8 mouse cellular contexts compared by ENCODE assay signal in the genomic region with DNA sequence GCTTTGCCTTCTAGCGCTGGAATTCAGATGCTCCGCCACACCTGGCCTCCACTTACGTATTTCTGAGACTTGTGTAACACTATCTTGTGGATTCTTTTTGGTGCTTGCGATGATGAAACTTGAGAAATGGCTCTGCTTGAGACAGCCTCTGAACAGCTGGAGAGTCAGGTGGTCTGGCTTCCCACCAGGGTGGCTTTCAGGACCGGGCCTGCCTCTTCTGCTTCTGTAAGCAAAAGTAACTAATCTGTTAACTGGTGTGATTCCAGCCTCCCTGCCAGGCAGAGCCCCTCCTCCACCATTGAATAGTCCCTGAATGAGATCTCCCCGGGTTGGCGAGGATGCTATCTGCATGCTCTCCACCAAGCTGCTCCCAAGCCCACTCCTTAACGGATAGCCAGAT.
DNase-seq lines count a peak whose midpoint lies in the region; ATAC-seq and TF ChIP-seq lines count a peak whose summit lies in the region.

No protein-coding gene starts in this region.

- H3K4me1 ChIP-seq in E14TG2a.4 (replicated peaks; ENCODE audit: low read depth, low read length), result peaks cover 92% of the 10 kb centered on the region

- DNase-seq in R1 (ENCODE audit: low read depth, low spot score) (peak; percentile 99), adipocyte (ENCODE audit: low spot score) (no peak)
- DNase-seq in gastrocnemius, postnatal 10 days, result peak; percentile 51
- peak; percentile 71 for DNase-seq in mesoderm, embryonic 11.5 days (ENCODE audit: low read depth, low spot score)
- DNase-seq in ovary, postnatal 14 days (ENCODE audit: low spot score), result no peak
- no peak for DNase-seq in layer of hippocampus, postnatal 36 days

- H3K9me3 ChIP-seq in E14TG2a.4 (ENCODE audit: low read length), result no peaks in the 10 kb centered on the region

- ATAC-seq in CD4-positive, CD25-positive, alpha-beta regulatory T cell, adult 4 months, result no peak

- TF ChIP-seq CTCF in E14TG2a.4 (conservative IDR thresholded peaks at IDR 0.05; ENCODE audit: low read length), result no peak

- H3K36me3 ChIP-seq in E14TG2a.4 (ENCODE audit: insufficient read depth, low read length), result peaks cover 56% of the 10 kb centered on the region

- H3K4me3 ChIP-seq in E14TG2a.4 (replicated peaks; ENCODE audit: low read length), result peak overlapping the region; percentile 81

- H3K27me3 ChIP-seq in E14TG2a.4 (ENCODE audit: insufficient read depth, low read length), result no peaks in the 10 kb centered on the region

Comparison
In these comparisons a context has a peak if more than half of its experiments do, and no peak if none do; other contexts are left out.
1. DNase-seq: peak in R1 (single experiment), gastrocnemius, postnatal 10 days (single experiment) and mesoderm, embryonic 11.5 days (single experiment); none in adipocyte (single experiment), ovary, postnatal 14 days (single experiment) and layer of hippocampus, postnatal 36 days (0 of 2).